Mouse (Mus musculus) intestine, postnatal 0 days (tissue): ENCODE results near the gene Ube2d1. TPM values are rescaled to one million over a fixed set of nuclear protein-coding genes. Genes with fewer than 3 reads are reported as not detected.

Source experiments
- ATAC-seq: fragments of 200-750 bp; cut with Nextera tagmentation; 2 replicates; pipeline ENCODE4 v1.8.0; 2017; ENCODE audit warnings: mild to moderate bottlenecking, moderate TSS enrichment, moderate library complexity
- H3K27ac ChIP-seq: fragments of 300-500 bp; sonication (generic); 2 replicates; pipeline ENCODE4 v1.5.1; 2014; ENCODE audit warnings: mild to moderate bottlenecking, low read depth, low read length, moderate library complexity
- H3K27me3 ChIP-seq: fragments of 300-500 bp; sonication (generic); replicated peaks from 2 replicates; pipeline ENCODE4 v1.6.1; 2014; ENCODE audit warnings: low read length, mixed read lengths; ENCODE audit not compliant: control insufficient read depth, insufficient read depth
- H3K36me3 ChIP-seq: fragments of 300-500 bp; sonication (generic); 2 replicates; pipeline ENCODE4 v1.6.1; 2014; ENCODE audit warnings: mild to moderate bottlenecking, moderate library complexity; ENCODE audit not compliant: control insufficient read depth, insufficient read depth
- H3K4me1 ChIP-seq: fragments of 300-500 bp; sonication (generic); replicated peaks from 2 replicates; pipeline ENCODE4 v1.6.1; 2014; ENCODE audit warnings: antibody characterized with exemption, low read length, mixed read lengths; ENCODE audit not compliant: control insufficient read depth, insufficient read depth
- H3K4me2 ChIP-seq: fragments of 300-500 bp; sonication (generic); replicated peaks from 2 replicates; pipeline ENCODE4 v1.6.1; 2014; ENCODE audit warnings: low read depth, mild to moderate bottlenecking, moderate library complexity
- H3K4me3 ChIP-seq: fragments of 300-500 bp; sonication (generic); 2 replicates; pipeline ENCODE4 v1.5.1; 2014; ENCODE audit warnings: low read depth, low read length
- H3K9ac ChIP-seq: fragments of 300-500 bp; sonication (generic); 2 replicates; pipeline ENCODE4 v1.6.1; 2014; ENCODE audit warnings: mild to moderate bottlenecking, low read depth, low read length
- H3K9me3 ChIP-seq: fragments of 300-500 bp; sonication (generic); 2 replicates; pipeline ENCODE4 v1.6.1; 2016; ENCODE audit warnings: mixed run types; ENCODE audit not compliant: control insufficient read depth
- CTCF ChIP-seq: sonication (generic); IDR thresholded peaks from 2 replicates; pipeline ENCODE4 v1.5.1; 2016; ENCODE audit warnings: low read depth, mild to moderate bottlenecking, control low read depth, antibody characterized with exemption, moderate library complexity
- WGBS: fragments of 180-500 bp; shearing (Covaris S2); extraction: QIAGEN DNeasy Blood & Tissue Kit; methylation state at CpG from one replicate; pipeline ENCODE4 v1.1.7; 2014; 5-methylcytosine and 5-hydroxymethylcytosine counted together
- polyA plus RNA-seq: library from polyadenylated mRNA; unstranded; fragments of >200 nt; fragmentation: Nextera tagmentation; extraction: Ambion mirVana; gene quantifications from 2 replicates; pipeline ENCODE4 v1.2.1, GENCODE M21; 2015

Gene Ube2d1
- polyA plus RNA-seq, 1 experiment from 2014 or later: 33.6 TPM

- Histone ChIP-seq H3K9ac (no peak overlapping the region), H3K36me3 (peaks cover 30% of the 10 kb centered on the region), H3K27me3 (no peaks in the 10 kb centered on the region), H3K4me3 (no peak overlapping the region), H3K4me2 (no peak overlapping the region), H3K27ac (no peak overlapping the region), H3K4me1 (no peaks in the 10 kb centered on the region), H3K9me3 (no peaks in the 10 kb centered on the region)
- ATAC-seq: no peak
- no peak for TF ChIP-seq CTCF
- 85% methylated on average over 8 of the region's 8 CpGs for WGBS
These were observed 26.5 kb downstream of the Ube2d1 start for GRCm38 (mm10) chr10:71258516-71258915.

- Histone ChIP-seq H3K4me2 (no peak overlapping the region), H3K36me3 (peaks cover 9% of the 10 kb centered on the region), H3K9ac (no peak overlapping the region), H3K27ac (no peak overlapping the region), H3K4me3 (no peak overlapping the region), H3K9me3 (no peaks in the 10 kb centered on the region), H3K4me1 (no peaks in the 10 kb centered on the region), H3K27me3 (no peaks in the 10 kb centered on the region)
- no peak for TF ChIP-seq CTCF
- no peak for ATAC-seq
- 65% methylated on average over 4 of the region's 4 CpGs for WGBS
These were observed 31.9 kb downstream of the Ube2d1 start for GRCm38 (mm10) chr10:71253147-71253546.

GRCm38 (mm10) chr10:71252421-71252820 is 32.6 kb downstream of the Ube2d1 start:
- H3K9ac ChIP-seq: no peak overlapping the region
- no peak overlapping the region for H3K4me2 ChIP-seq
- H3K27me3 ChIP-seq: no peaks in the 10 kb centered on the region
- ATAC-seq: no peak
- no peaks in the 10 kb centered on the region for H3K9me3 ChIP-seq
- no peak overlapping the region for H3K4me3 ChIP-seq
- peaks cover 8% of the 10 kb centered on the region; the same call in 1 of the 2 replicates for H3K36me3 ChIP-seq
- H3K27ac ChIP-seq: no peak overlapping the region
- no peaks in the 10 kb centered on the region for H3K4me1 ChIP-seq
- WGBS: 77% methylated on average over 5 of the region's 5 CpGs
- no peak for TF ChIP-seq CTCF

- no peak overlapping the region for H3K4me2 ChIP-seq
- peaks cover 8% of the 10 kb centered on the region; the same call in 1 of the 2 replicates for H3K36me3 ChIP-seq
- H3K4me3 ChIP-seq: no peak overlapping the region
- TF ChIP-seq CTCF: no peak
- H3K9me3 ChIP-seq: no peaks in the 10 kb centered on the region
- WGBS: 58% methylated on average over 5 of the region's 5 CpGs
- H3K27ac ChIP-seq: no peak overlapping the region
- no peaks in the 10 kb centered on the region for H3K4me1 ChIP-seq
- no peak overlapping the region for H3K9ac ChIP-seq
- no peak for ATAC-seq
- no peaks in the 10 kb centered on the region for H3K27me3 ChIP-seq
These were observed 33.2 kb downstream of the Ube2d1 start for GRCm38 (mm10) chr10:71251846-71252245.

GRCm38 (mm10) chr10:71251256-71251655 is 33.8 kb downstream of the Ube2d1 start:
- no peak for ATAC-seq
- 92% methylated on average over 5 of the region's 5 CpGs for WGBS

GRCm38 (mm10) chr10:71250472-71250871 is 34.6 kb downstream of the Ube2d1 start:
- H3K4me2 ChIP-seq: no peak overlapping the region
- H3K27ac ChIP-seq: no peak overlapping the region
- 83% methylated on average over 17 of the region's 17 CpGs for WGBS
- no peak overlapping the region for H3K4me3 ChIP-seq
- H3K27me3 ChIP-seq: no peaks in the 10 kb centered on the region
- no peak for ATAC-seq
- H3K36me3 ChIP-seq: peaks cover 5% of the 10 kb centered on the region; the same call in 1 of the 2 replicates
- no peaks in the 10 kb centered on the region for H3K9me3 ChIP-seq
- no peak for TF ChIP-seq CTCF
- no peaks in the 10 kb centered on the region for H3K4me1 ChIP-seq
- no peak overlapping the region for H3K9ac ChIP-seq

More at GRCm38 (mm10) chr10:71251256-71251655, 33.8 kb downstream of the Ube2d1 start:
- no peak overlapping the region for H3K4me2 ChIP-seq
- peaks cover 8% of the 10 kb centered on the region; the same call in 1 of the 2 replicates for H3K36me3 ChIP-seq
- H3K27me3 ChIP-seq: no peaks in the 10 kb centered on the region
- H3K9ac ChIP-seq: no peak overlapping the region
- H3K4me3 ChIP-seq: no peak overlapping the region
- TF ChIP-seq CTCF: no peak
- no peaks in the 10 kb centered on the region for H3K4me1 ChIP-seq
- no peak overlapping the region for H3K27ac ChIP-seq
- H3K9me3 ChIP-seq: no peaks in the 10 kb centered on the region
